ENCODE assay signal across 8 mouse cellular contexts in genomic region chr7:80246859-80247258, GRCm38 (mm10). TPM values are rescaled to one million over a fixed set of nuclear protein-coding genes. Genes with fewer than 3 reads are reported as not detected.
DNase-seq lines count a peak whose midpoint lies in the region; ATAC-seq lines count a peak whose summit lies in the region.

No protein-coding gene starts in this region.

- H3K36me3 ChIP-seq in lung, embryonic 15.5 days, result no peaks in the 10 kb centered on the region
- no peaks in the 10 kb centered on the region for H3K36me3 ChIP-seq in forebrain, embryonic 10.5 days (replicated peaks)
- no peaks in the 10 kb centered on the region for H3K36me3 ChIP-seq in limb, embryonic 13.5 days
- no peaks in the 10 kb centered on the region for H3K36me3 ChIP-seq in stomach, embryonic 14.5 days (ENCODE audit: control insufficient read depth, insufficient read depth, low read length)

- 38% methylated on average over 7 of the region's 7 CpGs for whole genome bisulfite sequencing in lung, embryonic 15.5 days
- 72% methylated on average over 7 of the region's 7 CpGs for WGBS in forebrain, embryonic 10.5 days
- WGBS in limb, embryonic 13.5 days, result 66% methylated on average over 7 of the region's 7 CpGs
- 39% methylated on average over 7 of the region's 7 CpGs for WGBS in stomach, embryonic 14.5 days

- H3K9ac ChIP-seq in lung, embryonic 15.5 days, result no peak overlapping the region
- no peak overlapping the region for H3K9ac ChIP-seq in limb, embryonic 13.5 days
- H3K9ac ChIP-seq in stomach, embryonic 14.5 days (replicated peaks; ENCODE audit: low read depth, low read length), result no peak overlapping the region

- H3K4me3 ChIP-seq in lung, embryonic 15.5 days, result peak overlapping the region; percentile 60
- peak overlapping the region; percentile 60 for H3K4me3 ChIP-seq in forebrain, embryonic 10.5 days
- peak overlapping the region; percentile 61 for H3K4me3 ChIP-seq in limb, embryonic 13.5 days
- peak overlapping the region; percentile 38 for H3K4me3 ChIP-seq in stomach, embryonic 14.5 days (ENCODE audit: low read depth, low read length)

- no peak overlapping the region for H3K27ac ChIP-seq in lung, embryonic 15.5 days
- peak overlapping the region; percentile 88; the same call in 1 of the 2 replicates for H3K27ac ChIP-seq in forebrain, embryonic 10.5 days
- H3K27ac ChIP-seq in limb, embryonic 13.5 days, result no peak overlapping the region
- no peak overlapping the region; the same call in 1 of the 2 replicates for H3K27ac ChIP-seq in stomach, embryonic 14.5 days (ENCODE audit: low read length)

- DNase-seq in lung, postnatal 25 days (ENCODE audit: low spot score), result no peak
- no peak for DNase-seq in forebrain, embryonic 10.5 days (ENCODE audit: extremely low spot score, low spot score)
- DNase-seq in frontal cortex, postnatal 36 days (ENCODE audit: low spot score in 2 of 2), result no peak
- DNase-seq in kidney, postnatal 25 days, result no peak
- no peak for DNase-seq in layer of hippocampus, adult 9-10 months (ENCODE audit: low spot score)

- 0 out of 2 replicates have a peak, but pooled peaks cover 3% of the 10 kb centered on the region for H3K4me1 ChIP-seq in lung, embryonic 15.5 days
- H3K4me1 ChIP-seq in forebrain, embryonic 10.5 days, result peaks cover 14% of the 10 kb centered on the region; the same call in 1 of the 2 replicates
- H3K4me1 ChIP-seq in limb, embryonic 13.5 days, result peaks cover 3% of the 10 kb centered on the region; the same call in 1 of the 2 replicates
- no peaks in the 10 kb centered on the region for H3K4me1 ChIP-seq in stomach, embryonic 14.5 days (ENCODE audit: control insufficient read depth, insufficient read depth, low read length)

- no peaks in the 10 kb centered on the region for H3K9me3 ChIP-seq in lung, embryonic 15.5 days
- no peaks in the 10 kb centered on the region for H3K9me3 ChIP-seq in forebrain, embryonic 10.5 days
- no peaks in the 10 kb centered on the region for H3K9me3 ChIP-seq in limb, embryonic 13.5 days
- no peaks in the 10 kb centered on the region for H3K9me3 ChIP-seq in stomach, embryonic 14.5 days (ENCODE audit: control insufficient read depth, low read depth, low read length)

- H3K4me2 ChIP-seq in lung, embryonic 15.5 days, result peak overlapping the region; percentile 79
- peak overlapping the region; percentile 65 for H3K4me2 ChIP-seq in limb, embryonic 13.5 days (replicated peaks)
- H3K4me2 ChIP-seq in stomach, embryonic 14.5 days (replicated peaks; ENCODE audit: low read depth, low read length), result peak overlapping the region; percentile 44

- ATAC-seq in lung, embryonic 15.5 days (ENCODE audit: borderline replicate concordance, extremely low read depth, low FRiP score, low TSS enrichment), result no peak
- no peak for ATAC-seq in limb, embryonic 13.5 days (ENCODE audit: low FRiP score, low read depth)
- no peak for ATAC-seq in stomach, embryonic 14.5 days (ENCODE audit: insufficient number of reproducible peaks, insufficient read depth, low FRiP score, low read depth)

- no peaks in the 10 kb centered on the region for H3K27me3 ChIP-seq in lung, embryonic 15.5 days
- H3K27me3 ChIP-seq in forebrain, embryonic 10.5 days (ENCODE audit: poor library complexity, severe bottlenecking), result no peaks in the 10 kb centered on the region
- H3K27me3 ChIP-seq in limb, embryonic 13.5 days, result no peaks in the 10 kb centered on the region
- H3K27me3 ChIP-seq in stomach, embryonic 14.5 days (ENCODE audit: control insufficient read depth, insufficient read depth, low read length), result no peaks in the 10 kb centered on the region

RNA-seq across cellular contexts. Expression of gene Ttll13, which starts 0.7 kb away (rescaled TPM):
- polyA plus RNA-seq in lung, embryonic 15.5 days (2015; fragmentation: Nextera tagmentation; extraction: Ambion mirVana), result 0.73 and 0.93 TPM in 2 replicates
- 0.84 and 0.99 TPM in 2 replicates for polyA plus RNA-seq in forebrain, embryonic 10.5 days (2016; fragmentation: Nextera tagmentation; extraction: Ambion mirVana)
- 1.3 and 1.5 TPM in 2 replicates for polyA plus RNA-seq in limb, embryonic 13.5 days (2015; fragmentation: Nextera tagmentation; extraction: Ambion mirVana)
- 1.0 and 1.8 TPM in 2 replicates for polyA plus RNA-seq in stomach, embryonic 14.5 days (2014; fragmentation: Nextera tagmentation; extraction: Ambion mirVana)

RNA-seq across cellular contexts. Expression of gene Ngrn, which starts 14.2 kb away (rescaled TPM):
- polyA plus RNA-seq in lung, embryonic 15.5 days (2015; fragmentation: Nextera tagmentation; extraction: Ambion mirVana), result 44.6 and 45.7 TPM in 2 replicates
- 43.0 and 44.9 TPM in 2 replicates for polyA plus RNA-seq in forebrain, embryonic 10.5 days (2016; fragmentation: Nextera tagmentation; extraction: Ambion mirVana)
- 49.3 and 50.8 TPM in 2 replicates for polyA plus RNA-seq in limb, embryonic 13.5 days (2015; fragmentation: Nextera tagmentation; extraction: Ambion mirVana)
- 51.7 and 52.2 TPM in 2 replicates for polyA plus RNA-seq in stomach, embryonic 14.5 days (2014; fragmentation: Nextera tagmentation; extraction: Ambion mirVana)

RNA-seq across cellular contexts. Expression of gene Gdpgp1, which starts 14.2 kb away (rescaled TPM):
- polyA plus RNA-seq in lung, embryonic 15.5 days (2015; fragmentation: Nextera tagmentation; extraction: Ambion mirVana), result 3.0 and 4.0 TPM in 2 replicates
- 6.3 and 6.7 TPM in 2 replicates for polyA plus RNA-seq in forebrain, embryonic 10.5 days (2016; fragmentation: Nextera tagmentation; extraction: Ambion mirVana)
- polyA plus RNA-seq in limb, embryonic 13.5 days (2015; fragmentation: Nextera tagmentation; extraction: Ambion mirVana), result 3.5 TPM in 2 replicates
- polyA plus RNA-seq in stomach, embryonic 14.5 days (2014; fragmentation: Nextera tagmentation; extraction: Ambion mirVana), result 5.0 and 5.6 TPM in 2 replicates

RNA-seq across cellular contexts. Expression of gene Cib1, which starts 14.2 kb away (rescaled TPM):
- polyA plus RNA-seq in lung, embryonic 15.5 days (2015; fragmentation: Nextera tagmentation; extraction: Ambion mirVana), result 79.1 and 90.8 TPM in 2 replicates
- polyA plus RNA-seq in forebrain, embryonic 10.5 days (2016; fragmentation: Nextera tagmentation; extraction: Ambion mirVana), result 69.0 and 70.2 TPM in 2 replicates
- 61.9 and 70.1 TPM in 2 replicates for polyA plus RNA-seq in limb, embryonic 13.5 days (2015; fragmentation: Nextera tagmentation; extraction: Ambion mirVana)
- polyA plus RNA-seq in stomach, embryonic 14.5 days (2014; fragmentation: Nextera tagmentation; extraction: Ambion mirVana), result 108 and 112 TPM in 2 replicates

RNA-seq across cellular contexts. Expression of gene Vps33b, which starts 22.6 kb away (rescaled TPM):
- polyA plus RNA-seq in lung, embryonic 15.5 days (2015; fragmentation: Nextera tagmentation; extraction: Ambion mirVana), result 9.5 and 11.1 TPM in 2 replicates
- polyA plus RNA-seq in forebrain, embryonic 10.5 days (2016; fragmentation: Nextera tagmentation; extraction: Ambion mirVana), result 17.3 and 18.5 TPM in 2 replicates
- 12.1 and 13.1 TPM in 2 replicates for polyA plus RNA-seq in limb, embryonic 13.5 days (2015; fragmentation: Nextera tagmentation; extraction: Ambion mirVana)
- polyA plus RNA-seq in stomach, embryonic 14.5 days (2014; fragmentation: Nextera tagmentation; extraction: Ambion mirVana), result 14.3 and 15.6 TPM in 2 replicates
